Mouse (Mus musculus): Measurements from ENCODE around the gene Rps15. TPM values are rescaled to one million over a fixed set of nuclear protein-coding genes. Genes with fewer than 3 reads are reported as not detected.

Gene Rps15
- polyA plus RNA-seq, 1 experiment from 2014 or later, result 708 TPM

DNA sequence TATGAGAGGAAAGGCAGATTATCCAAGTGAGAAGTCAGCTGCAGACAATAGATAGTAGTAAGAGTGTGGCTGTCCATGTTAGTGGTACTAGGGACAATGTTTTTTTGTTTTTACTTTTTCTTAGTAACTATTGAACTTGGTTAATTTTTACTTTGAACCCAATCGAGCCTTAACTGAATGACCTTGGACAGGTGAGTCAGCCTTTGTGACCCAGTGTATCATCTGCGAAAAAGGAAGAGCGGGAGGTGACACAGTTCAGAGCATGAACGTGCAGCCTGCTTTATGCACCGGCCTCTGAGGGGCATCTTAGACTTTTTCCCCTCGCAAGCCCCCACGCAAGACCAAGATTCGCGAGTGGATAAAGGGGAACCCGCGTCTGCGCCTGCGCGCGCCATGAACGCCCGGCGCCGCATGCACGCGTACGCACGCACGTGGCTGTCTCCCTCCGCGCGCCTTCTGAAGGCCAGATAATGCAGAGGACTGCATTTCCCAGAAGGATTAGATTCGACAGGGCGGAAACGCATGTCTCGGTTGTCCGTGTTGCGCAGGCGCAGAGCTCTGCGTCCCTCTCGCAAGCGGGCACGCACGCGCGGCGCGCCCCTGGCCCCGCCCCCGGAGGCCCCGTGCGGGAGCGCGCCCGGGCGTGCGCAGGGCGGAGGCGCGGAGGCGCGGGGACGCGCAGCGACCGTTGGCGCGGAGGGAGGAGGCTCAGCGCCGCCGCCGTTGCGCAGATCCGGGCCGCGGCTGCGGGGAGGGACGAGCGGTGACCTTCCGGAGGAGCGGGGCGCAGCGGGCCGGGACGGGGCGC, 27.7 kb upstream of the Rps15 start:
- H3K36me3 ChIP-seq (ENCODE audit: control insufficient read depth, insufficient read depth), result no peaks in the 10 kb centered on the region; the same call in 1 of the 2 replicates
- peak overlapping the region; percentile 91 for H3K27ac ChIP-seq (ENCODE audit: low read depth, low read length)
- peak overlapping the region; percentile 74 for H3K4me2 ChIP-seq (replicated peaks; ENCODE audit: low read depth)
- peak overlapping the region; percentile 84 for H3K4me3 ChIP-seq (ENCODE audit: low read depth, low read length)
- no peak for TF ChIP-seq CTCF (IDR thresholded peaks at IDR 0.05; ENCODE audit: low read depth)
- H3K9me3 ChIP-seq (ENCODE audit: control insufficient read depth), result no peaks in the 10 kb centered on the region
- H3K27me3 ChIP-seq (replicated peaks; ENCODE audit: control insufficient read depth, insufficient read depth, low read length), result no peaks in the 10 kb centered on the region
- WGBS, result 1% methylated on average over 81 of the region's 81 CpGs
- peak; percentile 60 for ATAC-seq
- peaks cover 6% of the 10 kb centered on the region; the same call in 1 of the 2 replicates for H3K4me1 ChIP-seq (replicated peaks; ENCODE audit: control insufficient read depth, insufficient read depth, low read length)
- peak overlapping the region; percentile 97 for H3K9ac ChIP-seq (ENCODE audit: low read depth, low read length)

DNA sequence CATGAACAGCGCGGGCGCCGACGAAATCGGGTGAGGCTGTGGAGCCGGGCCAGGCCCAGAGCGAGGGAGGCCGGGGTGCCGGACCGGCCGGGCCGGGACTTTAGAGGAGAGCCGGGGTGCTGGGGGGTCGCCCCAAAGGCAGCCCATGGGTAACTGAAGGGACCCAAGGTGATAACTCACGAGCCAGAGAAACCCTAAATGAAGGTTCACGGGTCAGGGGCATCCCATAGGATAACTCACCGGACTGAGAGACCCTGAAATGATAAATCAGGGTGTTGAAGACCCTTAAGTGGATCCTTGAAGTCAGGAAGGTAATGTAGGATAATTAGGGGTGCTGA, 27.1 kb upstream of the Rps15 start:
- peak overlapping the region; percentile 91 for H3K27ac ChIP-seq (ENCODE audit: low read depth, low read length)
- no peaks in the 10 kb centered on the region for H3K9me3 ChIP-seq (ENCODE audit: control insufficient read depth)
- peak overlapping the region; percentile 97 for H3K9ac ChIP-seq (ENCODE audit: low read depth, low read length)
- no peaks in the 10 kb centered on the region; the same call in 1 of the 2 replicates for H3K36me3 ChIP-seq (ENCODE audit: control insufficient read depth, insufficient read depth)
- no peak for TF ChIP-seq CTCF (IDR thresholded peaks at IDR 0.05; ENCODE audit: low read depth)
- H3K4me1 ChIP-seq (replicated peaks; ENCODE audit: control insufficient read depth, insufficient read depth, low read length), result 0 out of 2 replicates have a peak, but pooled peaks cover under 1% of the 10 kb centered on the region
- WGBS, result 0% methylated on average over 18 of the region's 18 CpGs
- H3K4me3 ChIP-seq (ENCODE audit: low read depth, low read length), result peak overlapping the region; percentile 84
- ATAC-seq, result no peak
- H3K27me3 ChIP-seq (replicated peaks; ENCODE audit: control insufficient read depth, insufficient read depth, low read length), result no peaks in the 10 kb centered on the region
- H3K4me2 ChIP-seq (replicated peaks; ENCODE audit: low read depth), result peak overlapping the region; percentile 74

DNA sequence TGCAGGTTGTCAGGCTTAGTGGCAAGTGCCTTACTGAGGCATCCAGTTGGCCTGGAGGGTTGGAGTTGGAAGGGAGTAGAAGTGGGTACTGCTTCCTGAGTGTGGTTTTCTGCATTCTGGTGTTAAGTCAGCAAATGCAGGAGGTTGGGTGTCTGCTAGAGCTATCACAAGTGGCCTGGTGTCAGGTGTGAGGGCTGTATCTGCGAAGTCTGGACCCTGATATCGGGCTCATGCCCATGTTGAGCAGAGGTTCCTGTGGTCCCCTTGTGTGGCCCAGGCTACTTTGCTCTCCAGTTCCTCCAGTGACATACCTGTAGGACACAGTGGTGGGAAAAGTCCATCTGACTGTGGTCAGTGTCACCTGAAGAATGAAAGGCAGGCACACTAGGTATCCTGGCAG, 22.2 kb upstream of the Rps15 start:
- no peak for TF ChIP-seq CTCF (IDR thresholded peaks at IDR 0.05; ENCODE audit: low read depth)
- Histone ChIP-seq H3K4me3 (ENCODE audit: low read depth, low read length) (no peak overlapping the region), H3K9me3 (ENCODE audit: control insufficient read depth) (no peaks in the 10 kb centered on the region), H3K4me2 (replicated peaks; ENCODE audit: low read depth) (peak overlapping the region; percentile 40; the same call in 1 of the 2 replicates), H3K9ac (ENCODE audit: low read depth, low read length) (no peak overlapping the region), H3K27me3 (replicated peaks; ENCODE audit: control insufficient read depth, insufficient read depth, low read length) (no peaks in the 10 kb centered on the region), H3K27ac (ENCODE audit: low read depth, low read length) (peak overlapping the region; percentile 87), H3K36me3 (ENCODE audit: control insufficient read depth, insufficient read depth) (peaks cover 17% of the 10 kb centered on the region), H3K4me1 (replicated peaks; ENCODE audit: control insufficient read depth, insufficient read depth, low read length) (0 out of 2 replicates have a peak, but pooled peaks cover 6% of the 10 kb centered on the region)
- 55% methylated on average over 2 of the region's 2 CpGs for WGBS
- ATAC-seq, result no peak

DNA sequence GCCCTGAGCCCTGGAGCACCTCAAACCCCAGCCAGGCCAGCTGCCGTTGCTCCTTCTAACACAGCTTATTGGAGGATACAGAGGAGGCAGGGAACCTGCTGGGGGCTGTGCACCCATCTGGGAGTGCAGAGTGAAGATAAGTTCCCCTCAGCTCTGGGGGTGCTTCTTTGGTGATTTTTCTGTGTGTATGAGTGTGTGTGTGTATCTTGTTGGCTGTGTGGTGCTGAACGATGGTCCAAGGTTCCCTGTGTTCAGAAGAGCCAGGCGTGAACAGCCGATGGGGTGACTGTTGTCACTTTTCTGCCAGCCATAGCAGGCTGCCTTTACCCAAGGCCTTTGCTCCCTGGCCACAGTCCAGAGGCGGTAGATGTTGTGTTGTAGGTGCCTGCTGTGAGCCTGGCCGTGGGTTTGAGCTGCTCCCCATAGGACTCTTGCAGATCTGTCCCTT, 21.5 kb upstream of the Rps15 start:
- Histone ChIP-seq H3K4me1 (replicated peaks; ENCODE audit: control insufficient read depth, insufficient read depth, low read length) (0 out of 2 replicates have a peak, but pooled peaks cover 6% of the 10 kb centered on the region), H3K4me3 (ENCODE audit: low read depth, low read length) (no peak overlapping the region), H3K36me3 (ENCODE audit: control insufficient read depth, insufficient read depth) (peaks cover 21% of the 10 kb centered on the region), H3K27me3 (replicated peaks; ENCODE audit: control insufficient read depth, insufficient read depth, low read length) (no peaks in the 10 kb centered on the region), H3K4me2 (replicated peaks; ENCODE audit: low read depth) (peak overlapping the region; percentile 40), H3K9me3 (ENCODE audit: control insufficient read depth) (no peaks in the 10 kb centered on the region), H3K27ac (ENCODE audit: low read depth, low read length) (peak overlapping the region; percentile 87), H3K9ac (ENCODE audit: low read depth, low read length) (0 out of 2 replicates have a peak overlapping the region, but pooled peaks have one; percentile 0)
- WGBS, result 40% methylated on average over 6 of the region's 6 CpGs
- ATAC-seq, result peak; percentile 51
- no peak for TF ChIP-seq CTCF (IDR thresholded peaks at IDR 0.05; ENCODE audit: low read depth)

DNA sequence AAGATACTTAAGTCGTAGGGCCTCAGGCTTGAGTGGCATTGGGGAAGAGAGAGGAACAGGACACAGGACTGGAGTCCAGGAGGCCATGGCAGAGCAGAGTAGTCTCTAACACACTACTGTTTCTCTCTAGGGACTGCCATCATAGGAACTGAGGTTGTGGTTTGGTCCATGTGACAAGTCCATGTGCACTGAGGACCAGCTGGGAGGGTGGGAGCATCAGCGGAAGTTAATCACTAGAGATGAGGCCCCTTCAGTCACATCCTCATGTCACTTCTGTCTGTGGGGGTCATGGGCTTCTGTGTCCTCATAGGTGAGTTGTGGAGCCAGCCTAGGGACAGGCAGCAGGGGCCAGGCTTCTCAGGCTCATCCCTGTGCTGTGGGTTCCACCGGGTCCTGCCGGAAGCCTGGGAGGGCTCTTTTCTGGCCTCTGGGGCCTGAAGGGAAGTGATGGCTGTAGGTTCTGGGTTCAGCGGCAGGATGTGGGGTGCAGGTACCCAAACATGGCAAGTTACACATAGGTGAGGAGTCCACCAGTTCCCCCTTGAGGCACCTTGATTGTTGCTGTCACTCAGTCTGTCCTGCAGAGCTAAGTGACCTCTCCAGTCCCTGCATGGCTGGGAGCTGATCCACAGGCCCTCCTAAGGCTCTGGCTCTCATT, 20.9 kb upstream of the Rps15 start:
- Histone ChIP-seq H3K36me3 (ENCODE audit: control insufficient read depth, insufficient read depth) (peaks cover 27% of the 10 kb centered on the region), H3K4me3 (ENCODE audit: low read depth, low read length) (no peak overlapping the region), H3K27me3 (replicated peaks; ENCODE audit: control insufficient read depth, insufficient read depth, low read length) (no peaks in the 10 kb centered on the region), H3K27ac (ENCODE audit: low read depth, low read length) (peak overlapping the region; percentile 87), H3K4me1 (replicated peaks; ENCODE audit: control insufficient read depth, insufficient read depth, low read length) (0 out of 2 replicates have a peak, but pooled peaks cover 6% of the 10 kb centered on the region), H3K4me2 (replicated peaks; ENCODE audit: low read depth) (peak overlapping the region; percentile 40), H3K9me3 (ENCODE audit: control insufficient read depth) (no peaks in the 10 kb centered on the region), H3K9ac (ENCODE audit: low read depth, low read length) (peak overlapping the region; percentile 18; the same call in 1 of the 2 replicates)
- ATAC-seq, result no peak
- no peak for TF ChIP-seq CTCF (IDR thresholded peaks at IDR 0.05; ENCODE audit: low read depth)
- WGBS, result 68% methylated on average over 5 of the region's 5 CpGs
